Mouse (Mus musculus) midbrain, embryonic 16.5 days (tissue): ENCODE results near the gene Ankle1. TPM values are rescaled to one million over a fixed set of nuclear protein-coding genes. Genes with fewer than 3 reads are reported as not detected.

ENCODE experiments used
- ATAC-seq: fragments of 200-750 bp; cut with Nextera tagmentation; 2 replicates; pipeline ENCODE4 v1.8.0; 2017; ENCODE audit warnings: moderate TSS enrichment
- H3K27ac ChIP-seq: fragments of 300-500 bp; sonication (generic); 2 replicates; pipeline ENCODE4 v1.5.1; 2014; ENCODE audit warnings: mild to moderate bottlenecking, low read length, mixed read lengths
- H3K27me3 ChIP-seq: fragments of 300-500 bp; sonication (generic); 2 replicates; pipeline ENCODE4 v1.6.1; 2014; ENCODE audit warnings: low read depth, low read length, mixed read lengths; ENCODE audit not compliant: control insufficient read depth, insufficient read depth
- H3K36me3 ChIP-seq: fragments of 300-500 bp; sonication (generic); 2 replicates; pipeline ENCODE4 v1.6.1; 2014; ENCODE audit warnings: mild to moderate bottlenecking, low read length, moderate library complexity, mixed read lengths; ENCODE audit not compliant: control insufficient read depth, insufficient read depth
- H3K4me1 ChIP-seq: fragments of 300-500 bp; sonication (generic); 2 replicates; pipeline ENCODE4 v1.6.1; 2014; ENCODE audit warnings: mild to moderate bottlenecking, low read length, mixed read lengths; ENCODE audit not compliant: control insufficient read depth, insufficient read depth
- H3K4me2 ChIP-seq: fragments of 300-500 bp; sonication (generic); 2 replicates; pipeline ENCODE4 v1.6.1; 2014; ENCODE audit warnings: mild to moderate bottlenecking, low read length, mixed read lengths
- H3K4me3 ChIP-seq: fragments of 300-500 bp; sonication (generic); 2 replicates; pipeline ENCODE4 v1.5.1; 2014; ENCODE audit warnings: low read depth, mild to moderate bottlenecking, low read length, moderate library complexity, mixed read lengths
- H3K9ac ChIP-seq: fragments of 300-500 bp; sonication (generic); 2 replicates; pipeline ENCODE4 v1.6.1; 2014; ENCODE audit warnings: low read depth, low read length, mixed read lengths
- H3K9me3 ChIP-seq: fragments of 300-500 bp; sonication (generic); replicated peaks from 2 replicates; pipeline ENCODE4 v1.6.1; 2014; ENCODE audit warnings: mild to moderate bottlenecking, low read length, mixed read lengths; ENCODE audit not compliant: control insufficient read depth, poor library complexity, severe bottlenecking
- WGBS: fragments of 180-500 bp; shearing (Covaris S2); extraction: QIAGEN DNeasy Blood & Tissue Kit; methylation state at CpG from one replicate; pipeline ENCODE4 v1.1.7; 2014; 5-methylcytosine and 5-hydroxymethylcytosine counted together
- polyA plus RNA-seq: library from polyadenylated mRNA; unstranded; fragments of >200 nt; fragmentation: Nextera tagmentation; extraction: Ambion mirVana; gene quantifications from 2 replicates; pipeline ENCODE4 v1.2.1, GENCODE M21; 2015

Ankle1 gene
- polyA plus RNA-seq, 1 experiment from 2014 or later, result 4.0 TPM

DNA sequence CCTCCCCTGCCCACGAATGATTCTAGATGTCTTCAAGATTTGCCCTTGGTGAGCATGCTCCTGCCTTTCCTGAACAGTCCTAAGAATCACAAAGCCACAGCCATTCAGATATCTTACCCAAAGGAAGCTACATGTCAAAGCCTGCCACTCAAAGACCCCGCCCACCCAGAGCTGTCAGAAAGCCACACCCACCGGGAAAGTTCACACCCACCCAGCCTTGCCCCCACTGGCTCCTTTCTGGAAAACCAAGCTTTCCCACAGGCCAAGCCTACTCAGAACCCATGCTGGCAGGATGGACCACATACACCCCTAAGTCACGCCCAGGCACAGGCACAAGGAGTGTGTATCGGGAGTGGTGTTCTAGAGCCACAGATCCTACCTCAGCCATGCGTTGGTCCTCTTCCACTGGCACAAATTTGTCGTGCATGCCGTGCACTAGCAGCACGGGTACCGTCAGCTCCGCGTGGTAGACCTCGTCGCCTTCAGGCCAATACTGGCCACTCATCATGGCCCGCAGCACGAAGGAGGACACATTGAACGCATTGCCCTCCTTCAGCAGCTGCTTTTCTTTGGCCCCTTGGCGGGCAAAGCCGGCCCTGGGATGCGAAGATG, 52.0 kb downstream of the Ankle1 start:
- no peaks in the 10 kb centered on the region; the same call in 1 of the 2 replicates for H3K9me3 ChIP-seq

More for the DNA sequence above, 52.0 kb downstream of the Ankle1 start:
- no peak overlapping the region for H3K9ac ChIP-seq
- no peak overlapping the region for H3K4me3 ChIP-seq
- peaks cover 21% of the 10 kb centered on the region for H3K4me1 ChIP-seq
- no peak overlapping the region for H3K27ac ChIP-seq
- ATAC-seq, result no peak
- peaks cover 20% of the 10 kb centered on the region for H3K36me3 ChIP-seq
- no peak overlapping the region for H3K4me2 ChIP-seq
- H3K27me3 ChIP-seq, result no peaks in the 10 kb centered on the region
- 87% methylated on average over 20 of the region's 20 CpGs for WGBS

Other genes starting within 250 kb of the Ankle1 start
- 15.5 and 17.2 TPM in 2 replicates for gene Myo9b, start 133.3 kb upstream of the Ankle1 start, polyA plus RNA-seq
- 65.7 and 67.9 TPM in 2 replicates for gene Haus8, start 133.1 kb upstream of the Ankle1 start, polyA plus RNA-seq
- 117 and 123 TPM in 2 replicates for gene Use1, start 39.2 kb upstream of the Ankle1 start, polyA plus RNA-seq
- 5.1 and 5.3 TPM in 2 replicates for gene Ocel1, start 34.7 kb upstream of the Ankle1 start, polyA plus RNA-seq
- gene Nr2f6, start 24.1 kb upstream of the Ankle1 start, polyA plus RNA-seq, result 19.8 and 20.1 TPM in 2 replicates
- gene Ushbp1, start 10.2 kb upstream of the Ankle1 start, polyA plus RNA-seq, result 7.4 and 8.1 TPM in 2 replicates
- gene Babam1, start 9.1 kb upstream of the Ankle1 start, polyA plus RNA-seq, result 89.8 and 91.0 TPM in 2 replicates
- gene Abhd8, start 57.6 kb downstream of the Ankle1 start, polyA plus RNA-seq, result 176 TPM in 2 replicates
- 182 and 191 TPM in 2 replicates for gene Mrpl34, start 58.9 kb downstream of the Ankle1 start, polyA plus RNA-seq
- 224 and 231 TPM in 2 replicates for gene Dda1, start 63.2 kb downstream of the Ankle1 start, polyA plus RNA-seq
- 4.0 and 5.9 TPM in 2 replicates for gene Ano8, start 80.0 kb downstream of the Ankle1 start, polyA plus RNA-seq
- gene Gtpbp3, start 82.1 kb downstream of the Ankle1 start, polyA plus RNA-seq, result 11.8 and 12.5 TPM in 2 replicates
- 5.7 and 6.5 TPM in 2 replicates for gene Plvap, start 105.7 kb downstream of the Ankle1 start, polyA plus RNA-seq
- gene Ccdc194, start 119.7 kb downstream of the Ankle1 start, polyA plus RNA-seq, result 0.11 TPM in 1 of 2 replicates, not detected in the other
- gene Bst2, start 131.4 kb downstream of the Ankle1 start, polyA plus RNA-seq, result 6.8 and 7.9 TPM in 2 replicates
- 52.4 and 60.3 TPM in 2 replicates for gene Mvb12a, start 136.9 kb downstream of the Ankle1 start, polyA plus RNA-seq
- gene Tmem221, start 152.9 kb downstream of the Ankle1 start, polyA plus RNA-seq, result 0.17 TPM in 1 of 2 replicates, not detected in the other
- gene Nxnl1, start 160.6 kb downstream of the Ankle1 start, polyA plus RNA-seq, result not detected in 2 replicates
- gene Slc27a1, start 162.9 kb downstream of the Ankle1 start, polyA plus RNA-seq, result 71.4 and 79.2 TPM in 2 replicates
- gene Pgls, start 186.2 kb downstream of the Ankle1 start, polyA plus RNA-seq, result 219 and 237 TPM in 2 replicates
- gene Fam129c, start 191.6 kb downstream of the Ankle1 start, polyA plus RNA-seq, result 6.4 and 7.9 TPM in 2 replicates
- gene Colgalt1, start 205.0 kb downstream of the Ankle1 start, polyA plus RNA-seq, result 68.8 and 70.8 TPM in 2 replicates